Mouse (Mus musculus) megakaryocyte, adult 5-6 weeks (primary cell): ENCODE results near the gene G430095P16Rik. TPM values are rescaled to one million over a fixed set of nuclear protein-coding genes. Genes with fewer than 3 reads are reported as not detected.

Experiments used
- ATAC-seq: 2 replicates; pipeline ENCODE4 v1.8.0; 2016; ENCODE audit warnings: mild to moderate bottlenecking, inconsistent platforms; ENCODE audit not compliant: poor library complexity, severe bottlenecking
- total RNA-seq, 2 experiments: library from RNA; stranded (forward) in 1 of 2; stranded (reverse) in 1 of 2; fragments of 153-499, 151-499 nt in 1 of 2; fragments of 221-1000, 200-1000 nt in 1 of 2; gene quantifications; 2 replicates each; pipeline versions ENCODE4 v1.2.3 to v1.2.4; 2015 to 2017

G430095P16Rik gene
- 40.4 and 45.2 TPM in 2 replicates for total RNA-seq (2015)
- total RNA-seq (2017): 20.6 and 25.5 TPM in 2 replicates

- ATAC-seq: peak; percentile 95
These were observed at the start of gene G430095P16Rik for GRCm38 (mm10) chr8:84722850-84723570. G430095P16Rik (plus strand) TSS chr8:84723007.

GRCm38 (mm10) chr8:84677305-84677704 is 45.5 kb upstream of the G430095P16Rik start:
- no peak for ATAC-seq

DNA sequence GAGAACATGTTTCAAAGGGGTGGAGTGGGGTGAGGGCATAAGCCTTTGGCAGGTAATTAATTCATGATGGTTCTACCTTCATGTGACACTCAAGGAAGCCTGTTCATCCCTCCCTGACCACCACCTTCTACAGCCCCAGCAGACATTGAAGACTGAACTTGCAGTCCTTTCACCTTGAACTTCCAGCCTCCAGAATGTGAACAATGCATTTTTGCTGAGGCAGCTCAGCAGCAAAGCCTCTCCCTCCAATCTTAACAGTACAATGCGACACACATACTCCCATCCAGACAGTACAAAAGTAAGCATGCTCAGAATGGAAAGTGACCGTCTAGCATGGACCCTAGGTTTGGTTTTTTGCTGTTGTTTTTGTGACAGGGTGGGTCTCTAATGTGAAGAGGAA is 41.3 kb upstream of the G430095P16Rik start:
- ATAC-seq: no peak

GRCm38 (mm10) chr8:84682257-84682656 is 40.5 kb upstream of the G430095P16Rik start:
- ATAC-seq: no peak

GRCm38 (mm10) chr8:84684537-84684936 is 38.3 kb upstream of the G430095P16Rik start:
- ATAC-seq: no peak

DNA sequence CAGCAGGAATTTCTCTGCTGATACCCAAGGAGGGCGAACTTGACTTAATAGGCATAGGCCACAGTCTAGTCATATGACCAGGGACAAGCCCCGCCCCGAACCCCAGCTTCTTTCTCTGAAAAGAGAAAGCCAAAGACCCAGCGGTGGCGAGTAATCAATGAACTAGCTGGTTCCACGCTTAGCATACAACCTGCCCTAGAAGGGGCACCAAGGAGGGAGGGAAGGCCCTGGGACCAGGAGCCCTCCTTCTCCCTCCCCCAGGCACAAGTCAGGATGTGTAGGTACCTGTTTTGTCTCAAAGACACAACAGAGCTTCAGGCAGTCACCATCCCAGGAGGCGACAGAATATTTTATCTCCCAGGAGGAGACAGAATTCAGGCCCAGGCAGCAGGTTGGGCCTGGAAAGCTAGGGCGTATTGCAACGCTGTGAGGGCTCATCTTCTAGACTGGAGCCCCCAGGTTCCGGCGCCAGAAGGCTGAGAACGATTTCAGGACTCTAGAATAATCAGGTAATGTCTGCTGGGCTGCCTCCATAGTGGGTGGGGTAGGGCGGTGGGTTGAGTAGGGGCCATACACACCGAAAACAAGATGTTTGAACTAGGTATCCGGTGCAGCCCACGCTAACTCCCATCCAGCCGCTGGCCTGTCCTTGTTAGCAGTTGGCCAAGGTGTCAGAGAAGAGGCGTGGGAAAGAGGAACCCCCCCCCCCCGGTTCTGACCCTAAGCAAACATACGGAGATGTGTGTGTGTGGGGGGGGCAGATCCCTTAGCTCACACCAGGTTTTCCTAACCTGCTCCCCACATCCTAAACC is 36.4 kb upstream of the G430095P16Rik start, which contains the start of gene Trmt1:
Trmt1 (plus strand) TSS at position 117 of the 812 bp plus-strand sequence.
- no peak for ATAC-seq

DNA sequence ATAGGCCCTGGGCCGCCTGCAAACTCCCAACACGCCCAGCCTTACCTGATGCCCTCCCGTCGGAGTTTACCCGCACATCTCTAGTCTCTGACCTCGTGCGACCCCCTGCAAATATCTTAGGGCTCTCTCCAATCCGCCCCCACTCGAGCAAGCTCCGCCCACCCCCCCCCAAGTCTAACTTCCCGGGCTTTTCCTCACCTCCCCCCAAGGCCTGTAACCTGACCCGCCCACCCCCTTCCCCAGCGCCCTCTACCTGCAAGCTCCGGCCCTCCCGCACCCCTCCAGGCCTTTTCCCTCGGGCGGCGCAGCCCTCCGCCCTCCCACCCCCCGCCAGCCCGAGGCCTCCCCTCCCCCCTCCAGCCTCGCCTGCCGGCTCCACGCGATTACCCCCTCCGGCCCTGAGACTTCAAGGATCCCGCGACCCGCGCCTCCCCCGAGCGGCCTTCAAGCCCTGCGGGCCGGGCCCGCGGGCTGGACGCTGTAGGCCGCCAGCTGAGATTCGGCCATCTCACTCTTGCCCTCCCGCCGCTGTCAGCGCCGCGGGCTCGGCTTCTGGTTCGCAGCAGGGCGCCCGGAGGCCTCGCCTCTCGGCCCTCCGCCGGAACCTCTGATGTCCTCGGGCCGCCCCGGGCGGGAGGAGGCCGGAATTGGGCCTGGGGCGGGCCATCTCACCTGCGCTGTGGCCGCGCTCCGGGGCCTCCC is 35.7 kb upstream of the G430095P16Rik start:
- peak; percentile 3; the same call in 1 of the 2 replicates for ATAC-seq

DNA sequence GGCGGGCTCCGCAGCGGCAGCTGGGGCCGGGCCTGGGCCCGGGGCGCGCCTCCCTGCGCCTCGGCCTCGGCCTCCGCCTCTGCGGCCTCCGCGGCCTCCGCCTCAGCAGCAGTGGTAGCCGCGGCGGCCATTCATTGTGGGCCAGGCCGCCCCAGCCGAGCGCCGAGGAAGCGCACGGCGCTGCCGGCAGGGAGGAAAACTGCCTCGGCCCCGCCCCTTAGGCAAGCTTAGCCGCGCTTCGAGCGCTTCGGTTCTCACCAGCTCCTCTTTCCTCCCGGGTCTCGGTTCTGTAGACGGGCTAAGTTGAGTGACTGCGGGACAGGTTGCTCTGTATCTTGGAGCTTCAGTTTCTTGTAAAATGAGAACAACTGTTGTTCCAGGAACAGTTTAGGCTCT is 35.1 kb upstream of the G430095P16Rik start, which contains the start of gene Nacc1:
Nacc1 (minus strand) TSS at position 158 of the 396 bp plus-strand sequence.
- peak; percentile 89 for ATAC-seq

DNA sequence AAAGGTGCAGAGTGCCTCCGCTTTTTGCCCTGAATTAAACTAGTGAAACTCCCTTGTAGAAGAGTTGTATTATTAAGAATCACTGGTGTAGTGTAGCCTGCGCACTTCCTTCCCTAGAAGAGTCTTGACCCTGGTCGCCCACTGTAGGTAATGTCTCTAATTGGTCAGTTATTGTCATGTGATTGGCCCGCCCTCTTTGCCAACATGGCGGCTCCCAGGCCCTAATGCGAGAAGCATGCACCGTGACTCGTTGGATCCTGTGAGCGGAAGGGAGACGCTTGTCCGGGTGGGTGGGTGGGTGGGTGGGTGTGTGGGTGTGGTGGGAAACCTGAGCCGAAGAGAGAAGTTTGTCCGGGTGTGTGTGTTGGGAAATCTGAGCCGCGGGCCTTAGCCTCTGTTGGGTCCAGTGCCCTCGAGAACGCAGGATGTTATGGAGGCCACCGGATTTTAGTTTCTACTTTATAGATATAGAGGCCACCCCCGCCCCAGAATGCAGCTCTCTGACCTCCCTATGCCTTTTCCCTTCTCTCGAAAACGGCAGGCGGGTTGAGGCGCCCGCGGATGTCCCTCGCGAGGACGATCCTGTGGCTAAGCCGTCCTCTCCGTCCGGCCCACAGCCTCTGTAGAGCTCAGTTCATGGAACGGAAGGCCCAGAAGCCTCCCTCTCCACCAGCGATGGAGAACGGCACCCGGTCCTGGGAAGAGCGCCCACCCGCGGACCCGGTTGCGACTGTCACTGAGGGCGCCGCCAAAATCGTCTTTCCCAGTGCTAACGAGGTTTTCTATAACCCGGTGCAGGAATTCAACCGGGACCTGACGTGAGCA is 33.5 kb upstream of the G430095P16Rik start:
- peak; percentile 88 for ATAC-seq

DNA sequence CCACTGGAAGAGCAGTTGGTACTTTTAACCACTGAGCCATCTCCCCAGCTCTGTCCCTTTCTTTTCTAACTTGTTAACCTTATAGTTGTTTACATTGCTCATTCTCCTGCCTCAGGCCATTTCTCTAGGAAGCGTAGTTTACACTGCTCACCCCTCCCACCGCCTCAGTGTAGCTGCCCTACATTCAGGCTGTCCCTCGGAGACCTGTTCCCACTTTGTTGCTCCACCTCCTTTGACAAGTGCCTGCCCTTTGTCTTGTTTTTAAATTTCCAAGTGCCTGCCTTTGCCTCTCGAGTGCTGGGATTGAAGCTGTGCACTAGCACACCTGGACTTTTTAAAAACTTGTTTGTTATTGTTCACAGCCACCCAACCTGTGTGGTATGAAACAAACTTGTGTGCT is 29.5 kb upstream of the G430095P16Rik start:
- ATAC-seq: no peak

- ATAC-seq: no peak
These were observed 27.7 kb upstream of the G430095P16Rik start for GRCm38 (mm10) chr8:84695140-84695539.

- ATAC-seq: peak; percentile 37
These were observed 25.4 kb upstream of the G430095P16Rik start for GRCm38 (mm10) chr8:84697166-84698130.

GRCm38 (mm10) chr8:84698288-84698687 is 24.5 kb upstream of the G430095P16Rik start:
- no peak for ATAC-seq

- ATAC-seq: no peak
These were observed 23.8 kb upstream of the G430095P16Rik start for GRCm38 (mm10) chr8:84698929-84699401.

GRCm38 (mm10) chr8:84699861-84700322 is 22.9 kb upstream of the G430095P16Rik start:
- no peak for ATAC-seq

DNA sequence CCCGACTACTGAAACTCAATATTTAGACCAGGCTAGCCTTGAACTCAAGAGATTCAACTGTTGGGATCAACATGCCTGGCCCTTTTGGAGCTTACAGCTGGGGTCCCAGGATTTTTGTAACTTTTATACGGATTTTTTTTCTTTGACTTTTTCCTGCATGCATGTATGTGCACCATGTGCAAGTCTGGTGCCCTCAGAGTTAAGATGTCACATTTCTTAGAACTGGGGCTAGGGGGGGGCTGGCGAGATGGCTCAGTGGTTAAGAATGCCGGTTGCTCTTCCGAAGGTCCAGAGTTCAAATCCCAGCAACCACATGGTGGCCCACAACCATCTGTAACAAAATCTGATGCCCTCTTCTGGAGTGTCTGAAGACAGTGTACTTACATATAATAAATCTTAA is 22.3 kb upstream of the G430095P16Rik start:
- ATAC-seq: no peak

DNA sequence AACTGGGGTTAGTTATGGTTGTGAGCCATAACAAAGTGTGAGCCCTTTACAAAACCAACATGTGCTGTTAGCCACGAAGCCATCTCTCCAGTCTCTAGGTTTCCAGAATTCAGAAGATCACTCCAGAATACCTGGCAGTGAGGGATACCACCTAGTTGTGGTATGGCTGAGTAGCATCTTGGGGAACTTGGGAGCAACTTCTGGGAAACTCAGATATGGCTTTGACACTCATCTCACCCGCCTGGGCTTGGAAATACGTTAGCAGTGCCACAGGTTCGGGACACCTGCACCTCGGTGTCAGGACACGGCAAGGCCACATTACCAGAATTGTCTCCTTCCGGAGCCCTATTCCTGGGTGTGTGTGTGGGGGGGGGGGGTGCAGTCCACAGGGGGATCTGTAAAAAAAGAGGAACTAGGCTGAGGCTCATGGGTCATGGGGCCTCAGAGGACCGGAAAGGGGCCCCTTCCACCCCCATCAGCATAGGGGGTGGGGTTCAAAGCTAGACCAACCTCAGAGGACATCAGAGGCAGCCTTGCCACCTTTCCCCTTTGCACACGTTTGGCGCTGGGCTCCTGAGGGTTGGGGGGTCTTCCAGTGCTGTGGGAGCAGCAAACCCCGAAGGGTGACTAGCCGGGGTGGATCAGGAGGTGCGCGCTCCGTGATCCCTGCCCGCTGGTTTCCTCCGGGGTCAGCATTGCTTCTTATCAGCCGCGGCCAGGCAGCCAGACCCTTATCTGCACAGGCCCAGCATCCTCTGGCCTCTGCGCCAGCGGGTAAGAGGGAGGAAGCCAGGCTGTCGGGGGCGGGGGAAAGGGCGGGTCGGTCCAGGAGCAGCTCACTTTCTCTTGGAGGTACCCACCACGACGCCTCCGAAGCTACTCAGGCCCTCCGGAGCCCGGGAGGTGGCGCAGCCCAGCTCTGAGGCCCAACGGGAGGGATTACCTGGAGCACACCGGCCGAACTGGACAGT is 21.6 kb upstream of the G430095P16Rik start, which contains the start of gene Lyl1:
Lyl1 (plus strand) TSS at position 517 of the 971 bp plus-strand sequence.
- peak; percentile 51 for ATAC-seq
